Mouse (Mus musculus): ENCODE results near the gene Gtpbp6. TPM values are rescaled to one million over a fixed set of nuclear protein-coding genes. Genes with fewer than 3 reads are reported as not detected.
A peak's percentile ranks its signal among the peaks of the same experiment; 100 is the strongest.
"Not testable (repeated sequence)": the region's sequence is repeated elsewhere in the genome, so short reads cannot be mapped to it uniquely, and the experiment has no call there.

The Gtpbp6 gene
- total RNA-seq, 2 experiments from 2014 or later = 69.9 to 71.0 TPM

DNA sequence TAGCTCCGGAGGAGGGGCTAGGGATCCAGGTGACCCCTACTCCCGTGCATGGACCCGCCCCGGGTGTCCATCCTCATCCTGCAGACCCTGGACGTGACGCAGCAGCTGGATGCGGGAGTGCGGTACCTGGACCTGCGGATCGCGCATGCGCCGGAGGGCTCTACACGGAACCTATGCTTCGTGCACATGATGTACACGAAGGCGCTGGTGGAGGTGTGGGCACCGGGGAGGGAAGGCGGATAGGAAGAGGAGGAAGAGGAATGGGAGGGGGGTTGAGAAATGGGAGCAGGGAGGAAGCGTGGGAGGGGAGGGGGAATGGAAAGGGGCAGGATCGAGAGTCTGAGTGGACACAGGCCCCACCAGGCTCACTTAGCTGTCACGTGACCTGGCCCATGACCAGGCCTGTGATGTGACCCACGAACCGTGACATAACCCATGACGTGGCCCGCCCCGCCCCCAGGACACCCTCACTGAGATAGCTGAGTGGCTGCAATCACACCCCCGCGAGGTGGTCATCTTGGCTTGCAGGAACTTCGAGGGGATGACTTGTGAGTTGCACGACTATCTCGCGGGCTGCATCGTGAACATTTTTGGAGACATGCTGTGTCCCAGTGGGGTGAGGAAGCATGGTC is 6.2 kb downstream of the Gtpbp6 start:
- DNase-seq (ENCODE audit: low spot score in 2 of 2) = peak in 1 of 2 experiments; percentile 41

DNA sequence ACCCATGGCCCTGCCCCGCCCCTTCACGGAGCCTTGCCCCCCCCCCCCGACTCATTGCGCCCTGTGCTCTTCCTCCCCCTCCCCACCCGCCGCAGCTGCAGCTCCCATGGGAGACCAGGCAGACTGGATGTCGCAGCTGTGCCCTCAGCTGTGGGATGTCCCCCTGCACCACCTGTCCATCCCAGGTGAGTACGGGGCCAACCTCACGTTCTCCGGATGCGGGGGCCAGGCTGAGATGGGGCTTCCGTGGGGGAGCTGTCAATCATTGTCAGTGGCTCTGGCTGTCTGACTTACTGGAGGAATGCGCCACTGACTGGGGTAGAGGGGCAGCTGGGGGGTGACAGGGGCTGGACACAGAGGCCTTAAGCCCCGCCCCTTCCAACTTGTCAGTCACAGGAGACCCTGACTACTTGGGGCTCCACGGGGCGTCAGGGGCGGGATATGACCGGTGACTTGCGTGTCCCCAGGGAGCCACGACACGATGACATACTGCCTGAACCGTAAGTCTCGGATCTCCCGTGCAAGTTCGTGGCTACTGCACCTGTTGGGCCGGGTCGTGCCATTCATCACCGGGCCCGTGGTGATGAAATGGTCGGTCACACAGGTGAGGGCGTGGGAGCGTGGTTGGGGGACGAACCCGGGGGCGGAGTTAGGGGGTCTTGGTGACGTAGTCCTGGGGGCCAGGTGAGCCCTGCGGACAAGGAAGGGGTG is 6.9 kb downstream of the Gtpbp6 start:
- no peak for DNase-seq (ENCODE audit: low spot score in 2 of 2)

DNA sequence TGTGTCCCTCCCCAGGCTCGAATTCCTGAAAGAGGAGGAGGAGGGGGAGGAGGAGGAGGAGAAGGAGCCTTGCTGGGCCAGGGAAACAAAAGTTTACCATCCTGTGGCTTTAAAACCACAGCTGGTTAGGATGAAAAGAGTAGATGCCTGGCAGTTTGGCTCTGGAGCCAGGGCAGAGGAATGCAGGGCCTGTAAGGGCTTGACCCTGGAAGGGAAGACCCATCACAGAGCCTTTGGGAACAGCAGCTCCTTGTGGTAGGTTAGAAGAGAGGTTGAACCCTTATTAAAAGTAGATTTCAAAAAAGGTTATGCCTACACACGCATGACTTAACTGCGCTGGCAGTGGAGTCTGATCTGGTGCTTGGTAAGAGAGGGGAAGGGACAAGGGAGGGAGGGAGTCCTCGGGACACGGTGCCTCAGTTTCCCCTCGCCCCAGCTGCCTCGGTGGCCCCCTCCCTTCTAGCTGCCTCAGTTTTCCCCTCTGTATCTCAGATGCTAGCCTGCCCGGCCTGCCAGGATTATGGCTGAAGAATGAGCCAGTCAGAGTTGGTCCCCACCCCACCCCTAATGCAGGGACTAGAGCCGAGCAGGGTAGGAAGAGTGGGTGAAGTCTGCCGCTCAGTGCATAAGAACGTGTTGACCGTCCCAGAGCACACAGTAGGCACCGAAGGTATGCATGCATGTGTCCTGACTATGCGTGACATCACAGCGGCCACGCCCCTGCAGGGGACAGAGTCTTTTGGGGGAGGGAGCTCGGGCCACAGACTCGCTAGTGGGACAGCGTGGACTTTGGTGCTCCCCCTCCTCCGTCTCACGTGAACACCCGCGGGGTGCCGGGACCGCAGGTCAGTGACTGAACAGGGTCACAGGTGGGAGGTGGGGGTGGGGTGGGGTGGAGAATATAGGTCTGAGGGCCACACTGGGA is 8.1 kb downstream of the Gtpbp6 start, which contains the start of gene Plcxd1:
Gene Plcxd1, plus strand, starts transcription at position 314 of the 925 bp plus-strand sequence.
- DNase-seq (ENCODE audit: low spot score in 2 of 2) = no peak

DNA sequence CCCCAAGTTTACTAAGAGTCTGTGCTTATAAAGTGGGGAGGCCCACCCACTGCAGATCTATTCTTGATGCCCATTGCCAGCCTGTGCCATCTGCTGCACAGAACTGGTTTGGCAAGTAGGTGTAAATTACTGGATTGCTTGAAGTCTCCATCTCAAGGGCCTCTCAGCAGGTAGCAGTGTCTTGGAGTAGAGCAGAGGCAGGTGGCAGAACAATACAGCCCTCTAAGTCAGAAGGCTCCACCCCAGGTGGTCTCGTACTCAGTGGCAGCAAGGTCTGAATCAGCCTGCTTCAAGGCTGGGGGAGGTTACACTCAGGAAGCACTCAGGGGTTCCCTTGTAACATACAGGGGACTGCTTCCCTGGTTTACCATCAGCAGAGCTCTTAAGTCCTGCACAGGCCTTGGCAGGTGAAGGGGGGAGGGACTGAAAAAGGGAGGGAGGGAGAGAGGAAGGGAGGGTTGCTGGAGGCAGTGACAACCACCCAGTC is 9.0 kb downstream of the Gtpbp6 start:
- DNase-seq (ENCODE audit: low spot score in 2 of 2) = no peak

DNA sequence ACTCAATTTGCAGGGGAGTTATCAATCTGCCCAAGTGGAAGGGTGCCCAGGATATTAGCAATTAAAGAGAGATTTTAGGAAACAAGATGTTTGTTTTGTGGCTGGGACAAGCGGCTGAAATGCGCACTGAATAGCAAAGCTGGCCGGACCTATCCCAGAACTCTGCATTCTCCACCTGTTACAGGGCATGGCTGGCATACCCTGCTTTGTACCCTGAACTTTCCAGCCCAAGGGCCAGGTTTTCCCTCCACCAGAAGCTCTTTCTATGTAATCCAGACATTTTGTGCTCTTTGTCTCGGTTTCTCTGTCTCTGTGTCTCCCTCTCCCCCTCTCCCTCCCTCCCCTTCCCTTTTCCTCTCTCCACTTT is 13.2 kb downstream of the Gtpbp6 start:
- no peak for DNase-seq (ENCODE audit: low spot score in 2 of 2)

DNA sequence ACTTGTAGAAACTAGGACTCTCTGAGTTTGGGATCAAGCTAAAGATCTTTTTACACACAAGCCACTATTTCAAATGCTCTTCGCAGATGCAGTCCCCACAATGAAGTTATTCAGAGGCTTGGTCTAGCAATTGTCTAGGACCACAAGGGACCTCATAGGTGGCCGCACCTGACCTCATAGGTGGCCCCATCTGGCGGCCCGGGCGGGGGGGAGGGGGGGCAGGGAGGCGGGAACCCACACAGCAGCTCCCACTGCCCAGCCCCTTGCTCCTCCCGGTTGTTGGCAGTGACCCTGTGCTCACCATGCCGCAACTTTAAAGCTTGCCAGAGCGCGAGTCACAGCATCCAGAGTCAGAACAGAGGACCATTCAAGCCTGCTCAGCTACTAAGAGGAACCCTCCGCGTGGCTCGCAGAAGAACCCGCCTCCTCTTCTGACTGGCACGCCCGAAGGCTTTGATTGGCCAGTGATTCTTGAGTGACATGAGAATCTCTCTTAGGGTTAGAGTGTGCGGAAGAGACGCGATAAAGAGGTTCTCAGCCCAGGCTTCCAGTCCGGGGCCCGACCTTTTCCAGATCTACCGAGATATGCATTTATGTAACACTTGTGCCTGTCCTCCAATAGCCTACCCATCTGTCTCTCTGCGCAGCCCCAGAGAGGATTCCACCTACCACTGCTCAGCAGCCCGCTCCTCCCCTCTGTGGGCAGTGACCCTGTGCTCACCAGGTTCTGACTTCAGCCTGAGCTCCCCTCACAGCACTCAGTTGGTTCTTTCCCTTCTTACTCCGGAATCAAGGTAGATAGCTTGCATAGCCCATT is 13.8 kb downstream of the Gtpbp6 start, which contains the start of gene Gm35315:
Gene Gm35315, minus strand, starts transcription at position 391 of the 817 bp plus-strand sequence.
- DNase-seq (ENCODE audit: low spot score in 2 of 2) = peak; percentile 70 to 72

DNA sequence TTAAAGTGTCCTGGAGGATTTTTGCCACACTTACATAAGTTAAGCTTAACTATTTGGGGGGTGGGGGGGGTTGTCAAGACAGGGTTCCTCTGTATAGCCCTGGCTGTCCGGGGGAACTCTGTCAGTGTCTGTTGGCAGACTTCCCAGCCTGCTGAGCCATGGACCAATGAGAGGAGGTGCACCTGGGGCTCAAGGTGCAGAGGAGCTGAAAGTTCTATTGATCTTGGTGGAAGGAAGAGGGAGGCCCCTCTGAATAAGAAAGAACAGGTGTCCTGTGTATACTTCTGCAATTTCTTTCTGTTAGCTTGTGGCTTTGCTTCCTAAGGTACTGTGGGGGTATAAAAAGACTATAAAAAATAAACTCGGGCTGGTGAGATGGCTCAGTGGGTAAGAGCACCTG is 16.5 kb downstream of the Gtpbp6 start:
- DNase-seq (ENCODE audit: low spot score in 2 of 2) = no peak

DNA sequence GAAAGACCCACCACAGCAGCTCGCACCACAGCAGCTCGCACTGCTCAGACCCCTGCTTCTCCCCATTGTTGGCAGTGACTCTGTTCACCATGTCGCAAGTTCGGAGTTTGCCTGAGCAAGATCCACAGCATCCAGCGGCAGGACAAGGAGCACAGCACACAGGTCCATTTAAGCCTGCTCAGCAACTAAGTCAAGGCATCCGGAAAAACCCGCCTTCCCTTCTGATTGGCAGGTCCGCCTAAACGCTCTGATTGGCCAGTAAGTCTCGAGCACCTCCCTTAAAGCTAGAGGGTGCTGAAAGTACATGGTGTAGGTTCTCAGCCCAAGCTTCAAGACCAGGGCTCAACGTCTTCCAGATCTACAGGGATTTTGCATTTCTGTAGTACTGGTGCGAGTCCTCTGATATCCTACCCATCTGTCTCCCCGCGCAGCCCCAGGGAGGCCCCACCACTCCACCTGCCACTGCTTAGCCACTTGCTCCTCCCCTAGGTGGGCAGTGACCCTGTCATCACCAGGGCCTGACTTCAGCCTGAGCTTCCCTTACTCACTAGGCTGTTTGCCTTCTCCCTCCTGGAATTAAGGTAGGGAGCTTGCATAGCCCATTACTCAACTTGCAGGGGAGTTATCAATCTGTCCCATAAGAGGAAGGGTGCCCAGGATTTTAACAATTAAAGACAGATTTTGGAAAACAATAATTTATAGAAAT is 21.7 kb downstream of the Gtpbp6 start:
- DNase-seq (ENCODE audit: low spot score in 2 of 2) = no peak

DNA sequence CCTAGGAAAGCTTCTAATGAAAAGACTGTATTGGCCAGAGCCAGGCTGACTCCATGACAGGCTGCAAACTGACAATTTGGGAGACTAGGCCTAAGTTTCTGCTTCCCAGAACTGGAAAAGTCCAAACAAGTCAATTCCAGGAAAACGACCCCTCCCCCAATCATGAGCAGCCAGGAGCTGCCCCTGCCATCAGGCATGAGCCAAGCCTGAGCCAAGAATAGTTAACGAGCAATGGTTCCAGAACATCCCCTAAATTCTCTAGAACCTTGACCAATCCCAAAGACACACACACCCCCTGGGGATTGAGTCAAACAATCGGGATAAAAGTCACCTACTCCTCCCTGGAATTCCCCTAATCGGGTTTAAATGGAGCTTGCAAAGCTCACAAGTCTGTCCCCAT is 25.0 kb downstream of the Gtpbp6 start:
- DNase-seq (ENCODE audit: low spot score in 2 of 2) = no peak

DNA sequence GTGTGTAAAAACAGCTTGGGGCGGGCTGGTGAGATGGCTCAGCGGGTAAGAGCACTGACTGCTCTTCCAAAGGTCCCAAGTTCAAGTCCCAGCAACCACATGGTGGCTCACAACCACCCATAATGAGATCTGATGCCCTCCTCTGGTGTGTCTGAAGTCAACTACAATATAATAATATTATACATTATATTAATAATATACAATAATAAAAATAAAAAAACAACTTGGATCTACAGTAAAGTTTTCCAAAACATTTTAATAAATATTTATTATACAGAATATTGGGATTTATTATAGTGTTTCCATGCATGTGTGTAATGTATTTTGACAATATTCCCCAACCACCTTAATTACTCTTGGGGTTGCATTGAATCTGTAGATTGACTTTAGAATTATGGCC is 35.6 kb downstream of the Gtpbp6 start, which contains the start of gene Gm17655:
Gene Gm17655, minus strand, starts transcription at position 101 of the 400 bp plus-strand sequence.
- DNase-seq (ENCODE audit: low spot score in 2 of 2) = not testable (repeated sequence)

DNA sequence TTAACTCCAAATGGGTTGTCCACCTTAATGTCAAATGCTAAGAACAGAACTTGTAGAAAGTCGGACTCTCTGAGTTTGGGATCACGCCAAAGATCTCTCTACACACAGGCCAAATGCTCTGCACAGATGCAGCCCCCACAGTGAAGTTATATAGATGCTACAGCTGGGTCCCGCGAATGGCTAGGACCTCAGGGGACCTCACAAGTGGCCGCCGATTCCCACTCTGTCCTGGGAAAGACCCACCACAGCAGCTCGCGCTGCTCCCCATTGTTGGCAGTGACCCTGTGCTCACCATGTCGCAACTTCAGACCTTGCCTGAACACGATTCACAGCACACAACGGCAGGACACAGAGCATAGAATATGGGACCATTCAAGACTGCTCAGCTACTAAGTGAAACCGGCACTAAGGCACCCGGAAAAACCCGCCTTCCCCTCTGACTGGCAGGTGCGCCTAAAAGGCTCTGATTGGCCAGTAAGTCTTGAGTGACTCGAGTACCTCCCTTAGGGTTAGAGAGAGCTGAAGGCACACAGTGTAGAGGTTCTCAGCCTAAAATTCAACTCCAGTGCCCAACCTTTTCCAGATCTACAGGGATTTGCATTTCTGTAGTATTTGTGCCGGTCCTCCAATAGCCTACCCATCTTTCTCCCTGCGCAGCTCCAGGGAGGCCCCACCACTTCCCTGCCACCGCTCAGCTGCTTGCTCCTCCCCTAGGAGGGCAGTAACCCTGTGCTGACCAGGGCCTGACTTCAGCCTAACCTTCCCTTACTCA is 50.2 kb downstream of the Gtpbp6 start:
- peak; percentile 70 to 76 for DNase-seq (ENCODE audit: low spot score in 2 of 2)

Other genes starting within 250 kb of the Gtpbp6 start
- gene Gm15446, start 184.8 kb downstream of the Gtpbp6 start, total RNA-seq (2021) = 10 to 100 TPM in 1 of 2 experiments, 1 to 10 TPM in 1; 8.5 to 11.7 TPM
- gene Zfp932, start 111.7 kb downstream of the Gtpbp6 start, total RNA-seq (2021) = 10 to 100 TPM; 19.0 to 19.9 TPM
- 1 to 10 TPM; 4.7 to 7.6 TPM for gene Gm17655, start 35.7 kb downstream of the Gtpbp6 start, total RNA-seq (2021)
- under 1 TPM; 0.30 to 0.70 TPM for gene Gm35315, start 13.8 kb downstream of the Gtpbp6 start, total RNA-seq (2021)
- under 1 TPM in 1 of 2 experiments, not detected in 1; 0.19 TPM for gene Plcxd1, start 8.2 kb downstream of the Gtpbp6 start, total RNA-seq (2021)
- 1 to 10 TPM; 6.0 to 6.2 TPM for gene Zfp605, start 1.9 kb upstream of the Gtpbp6 start, total RNA-seq (2021)
- gene Chfr, start 27.6 kb upstream of the Gtpbp6 start, total RNA-seq (2021) = 10 to 100 TPM; 20.3 to 31.9 TPM
- 10 to 100 TPM; 34.6 to 40.7 TPM for gene Golga3, start 68.5 kb upstream of the Gtpbp6 start, total RNA-seq (2021)
- gene Ankle2, start 122.8 kb upstream of the Gtpbp6 start, total RNA-seq (2021) = 10 to 100 TPM; 36.1 to 37.4 TPM
- gene Pgam5, start 161.7 kb upstream of the Gtpbp6 start, total RNA-seq (2021) = 10 to 100 TPM; 45.2 to 49.5 TPM
- gene Pxmp2, start 178.0 kb upstream of the Gtpbp6 start, total RNA-seq (2021) = 10 to 100 TPM; 10.4 to 14.3 TPM
- gene Pole, start 178.1 kb upstream of the Gtpbp6 start, total RNA-seq (2021) = 1 to 10 TPM in 1 of 2 experiments, under 1 TPM in 1; 0.90 to 1.1 TPM
- under 1 TPM; 0.54 to 0.80 TPM for gene P2rx2, start 235.0 kb upstream of the Gtpbp6 start, total RNA-seq (2021)
- gene Lrcol1, start 236.5 kb upstream of the Gtpbp6 start, total RNA-seq (2021) = not detected